Mouse (Mus musculus) C2C12 (cell line): ENCODE results near the gene Raly. TPM values are rescaled to one million over a fixed set of nuclear protein-coding genes. Genes with fewer than 3 reads are reported as not detected.
A peak's percentile ranks its signal among the peaks of the same experiment; 100 is the strongest.

Source experiments
- H3K27me3 ChIP-seq: one replicate; pipeline ENCODE4 v1.6.1; 2011; ENCODE audit not compliant: control insufficient read depth, insufficient read depth, insufficient read length
- H3K36me3 ChIP-seq: one replicate; pipeline ENCODE4 v1.6.1; 2011; ENCODE audit not compliant: control insufficient read depth, insufficient read depth
- H3K4me3 ChIP-seq: one replicate; pipeline ENCODE4 v1.5.1; 2011; ENCODE audit warnings: mild to moderate bottlenecking, control low read depth; ENCODE audit not compliant: poor library complexity, insufficient read depth, severe bottlenecking
- H3K79me2 ChIP-seq: one replicate; pipeline ENCODE4 v1.6.1; 2011; ENCODE audit not compliant: control insufficient read depth, insufficient read depth
- H3K79me3 ChIP-seq: one replicate; pipeline ENCODE4 v1.6.1; 2011; ENCODE audit warnings: low read depth, control low read depth
- H3ac ChIP-seq: one replicate; pipeline ENCODE3; 2011; ENCODE audit warnings: low read depth; ENCODE audit not compliant: control insufficient read depth, insufficient read length
- CEBPB ChIP-seq: IDR thresholded peaks from one replicate; pipeline ENCODE4 v1.6.1; 2011; ENCODE audit warnings: low read depth, mild to moderate bottlenecking, control low read depth, moderate library complexity
- CTCF ChIP-seq: IDR thresholded peaks from one replicate; pipeline ENCODE4 v1.5.1; 2011; ENCODE audit not compliant: control insufficient read depth, insufficient read depth, insufficient read length
- FOSL1 ChIP-seq: IDR thresholded peaks from one replicate; pipeline ENCODE4 v1.8.0; 2011; ENCODE audit warnings: mild to moderate bottlenecking, low read length; ENCODE audit not compliant: poor library complexity, insufficient read depth, severe bottlenecking
- MAX ChIP-seq: IDR thresholded peaks from one replicate; pipeline ENCODE4 v1.6.1; 2011; ENCODE audit warnings: mild to moderate bottlenecking, control low read depth
- MYOD1 ChIP-seq: IDR thresholded peaks from one replicate; pipeline ENCODE4 v1.6.1; 2011; ENCODE audit warnings: low read depth; ENCODE audit not compliant: control insufficient read depth, insufficient read length
- MYOG ChIP-seq: IDR thresholded peaks from one replicate; pipeline ENCODE4 v1.6.1; 2011; ENCODE audit not compliant: control insufficient read depth, insufficient read length; ENCODE audit errors: extremely low read depth
- USF1 ChIP-seq: IDR thresholded peaks from one replicate; pipeline ENCODE4 v1.6.1; 2011; ENCODE audit warnings: low read depth, mild to moderate bottlenecking, control low read depth, moderate library complexity
- polyA plus RNA-seq: library from polyadenylated mRNA; unstranded; fragments of >200 nt; fragmentation: generic; extraction: Trizol; gene quantifications from one replicate; pipeline ENCODE4 v1.2.1, GENCODE M21; 2012; ENCODE audit warnings: missing spikeins

The Raly gene
- polyA plus RNA-seq, 1 experiment: 358 TPM

GRCm38 (mm10) chr2:154865696-154866095 is 74.8 kb downstream of the Raly start:
- Histone ChIP-seq H3K79me2 (peaks cover 9% of the 10 kb centered on the region), H3K4me3 (no peak overlapping the region), H3K27me3 (no peaks in the 10 kb centered on the region), H3K36me3 (peaks cover 87% of the 10 kb centered on the region), H3K79me3 (peaks cover 2% of the 10 kb centered on the region), H3ac (no peak overlapping the region)
- TF ChIP-seq CEBPB (no peak), USF1 (no peak), MAX (no peak), FOSL1 (no peak), CTCF (no peak), MYOG (no peak), MYOD1 (no peak)

GRCm38 (mm10) chr2:154868106-154868505 is 77.2 kb downstream of the Raly start:
- no peaks in the 10 kb centered on the region for H3K27me3 ChIP-seq
- H3K4me3 ChIP-seq: no peak overlapping the region
- no peaks in the 10 kb centered on the region for H3K79me3 ChIP-seq
- no peak for TF ChIP-seq MYOG
- no peaks in the 10 kb centered on the region for H3K79me2 ChIP-seq
- H3ac ChIP-seq: no peak overlapping the region
- peaks cover 86% of the 10 kb centered on the region for H3K36me3 ChIP-seq

GRCm38 (mm10) chr2:154869954-154870641 is 79.2 kb downstream of the Raly start:
- Histone ChIP-seq H3K27me3 (no peaks in the 10 kb centered on the region), H3ac (no peak overlapping the region), H3K36me3 (peaks cover 88% of the 10 kb centered on the region), H3K4me3 (no peak overlapping the region), H3K79me3 (peaks cover 5% of the 10 kb centered on the region), H3K79me2 (no peaks in the 10 kb centered on the region)
- no peak for TF ChIP-seq USF1

- H3K27me3 ChIP-seq: no peaks in the 10 kb centered on the region
- H3K79me3 ChIP-seq: peaks cover 30% of the 10 kb centered on the region
- H3K79me2 ChIP-seq: peaks cover 64% of the 10 kb centered on the region
- H3ac ChIP-seq: no peak overlapping the region
- H3K36me3 ChIP-seq: peaks cover 96% of the 10 kb centered on the region
- TF ChIP-seq CEBPB: no peak
- TF ChIP-seq MYOG: no peak
- TF ChIP-seq FOSL1: no peak
- no peak for TF ChIP-seq CTCF
- TF ChIP-seq USF1: no peak
- TF ChIP-seq MYOD1: no peak
- no peak for TF ChIP-seq MAX
- H3K4me3 ChIP-seq: no peak overlapping the region
Measured at GRCm38 (mm10) chr2:154876621-154877020, 85.7 kb downstream of the Raly start.

- no peak for TF ChIP-seq MAX
- no peak for TF ChIP-seq FOSL1
- TF ChIP-seq CEBPB: no peak
- TF ChIP-seq MYOG: no peak
- TF ChIP-seq USF1: no peak
- TF ChIP-seq CTCF: no peak
- TF ChIP-seq MYOD1: no peak
- Histone ChIP-seq H3K4me3 (peak overlapping the region; percentile 99), H3K79me3 (peaks cover 60% of the 10 kb centered on the region), H3K27me3 (no peaks in the 10 kb centered on the region), H3K79me2 (peaks cover 62% of the 10 kb centered on the region), H3ac (peak overlapping the region; percentile 10), H3K36me3 (peaks cover 40% of the 10 kb centered on the region)
Measured at GRCm38 (mm10) chr2:154891585-154891984, 100.7 kb downstream of the Raly start.

- Histone ChIP-seq H3K27me3 (no peaks in the 10 kb centered on the region), H3K36me3 (peaks cover 32% of the 10 kb centered on the region), H3K79me3 (peaks cover 51% of the 10 kb centered on the region), H3K79me2 (peaks cover 53% of the 10 kb centered on the region), H3K4me3 (peak within 1 kb of the TSS; percentile 99), H3ac (peak within 1 kb of the TSS; percentile 94)
- TF ChIP-seq MYOG (no peak), MAX (peak; percentile 45), CEBPB (peak; percentile 57), USF1 (no peak)
Measured at GRCm38 (mm10) chr2:154892201-154893044, 101.5 kb downstream of the Raly start, which contains the start of gene Eif2s2. Eif2s2 (minus strand) TSS chr2:154892935.
